Comparison of ENCODE assay signal across 25 mouse cellular contexts in genomic region chr5:130119236-130119635, GRCm38 (mm10). TPM values are rescaled to one million over a fixed set of nuclear protein-coding genes. Genes with fewer than 3 reads are reported as not detected.
DNase-seq lines count a peak whose midpoint lies in the region; ATAC-seq and TF ChIP-seq lines count a peak whose summit lies in the region.
"Had no signal": no experiment of that assay in that cellular context is flagged by ENCODE, and none has a peak within 500 bp of the region (broad histone marks: within the 10 kb centered on the region; RNA-seq: fewer than 3 reads in every experiment).

No protein-coding gene starts in this region.

- no peaks in the 10 kb centered on the region for H3K27me3 ChIP-seq in liver, adult 2 months (ENCODE audit: control insufficient read depth, insufficient read depth, low read length)
- no peaks in the 10 kb centered on the region for H3K27me3 ChIP-seq in liver, embryonic 12.5 days (replicated peaks)
- H3K27me3 ChIP-seq in embryonic facial prominence, embryonic 15.5 days, result no peaks in the 10 kb centered on the region
- no peaks in the 10 kb centered on the region for H3K27me3 ChIP-seq in stomach, embryonic 15.5 days (replicated peaks)
- H3K27me3 ChIP-seq: forebrain, embryonic 12.5 days; hindbrain, embryonic 15.5 days; liver, embryonic 15.5 days had no signal

- H3K4me1 ChIP-seq in liver, adult 2 months (ENCODE audit: control insufficient read depth, insufficient read depth, low read length), result no peaks in the 10 kb centered on the region
- no peaks in the 10 kb centered on the region for H3K4me1 ChIP-seq in liver, embryonic 12.5 days
- H3K4me1 ChIP-seq in embryonic facial prominence, embryonic 15.5 days, result peaks cover 56% of the 10 kb centered on the region
- H3K4me1 ChIP-seq in stomach, embryonic 15.5 days, result peaks cover 8% of the 10 kb centered on the region
- H3K4me1 ChIP-seq: liver, embryonic 15.5 days had no signal

- H3K9me3 ChIP-seq in liver, embryonic 12.5 days (replicated peaks), result no peaks in the 10 kb centered on the region
- no peaks in the 10 kb centered on the region for H3K9me3 ChIP-seq in embryonic facial prominence, embryonic 15.5 days (replicated peaks)
- no peaks in the 10 kb centered on the region for H3K9me3 ChIP-seq in stomach, embryonic 15.5 days
- H3K9me3 ChIP-seq: forebrain, embryonic 12.5 days; G1E; hindbrain, embryonic 15.5 days; liver, embryonic 15.5 days had no signal

- peaks cover 13% of the 10 kb centered on the region for H3K36me3 ChIP-seq in liver, adult 2 months (ENCODE audit: control insufficient read depth, insufficient read depth, low read length)
- peaks cover 20% of the 10 kb centered on the region for H3K36me3 ChIP-seq in liver, embryonic 12.5 days
- no peaks in the 10 kb centered on the region for H3K36me3 ChIP-seq in embryonic facial prominence, embryonic 15.5 days
- H3K36me3 ChIP-seq in stomach, embryonic 15.5 days, result peaks cover 4% of the 10 kb centered on the region; the same call in 1 of the 2 replicates
- H3K36me3 ChIP-seq: G1E had no signal

- peaks cover 8% of the 10 kb centered on the region; the same call in 1 of the 2 replicates for H3K79me2 ChIP-seq in liver, adult 2 months (ENCODE audit: control insufficient read depth, insufficient read depth, low read length)

- peak overlapping the region; percentile 66 for H3K27ac ChIP-seq in gastrocnemius, adult 2 months
- 0 out of 2 replicates have a peak overlapping the region, but pooled peaks have one; percentile 16 for H3K27ac ChIP-seq in liver, adult 2 months (replicated peaks; ENCODE audit: insufficient read depth, low read depth, low read length)
- H3K27ac ChIP-seq in liver, embryonic 12.5 days, result no peak overlapping the region
- H3K27ac ChIP-seq in embryonic facial prominence, embryonic 15.5 days (replicated peaks), result peak overlapping the region; percentile 82
- peak overlapping the region; percentile 23; the same call in 1 of the 2 replicates for H3K27ac ChIP-seq in stomach, embryonic 15.5 days
- H3K27ac ChIP-seq: forebrain, embryonic 12.5 days; hindbrain, embryonic 15.5 days; liver, embryonic 15.5 days had no signal

- no peak for DNase-seq in gastrocnemius, adult 2 months
- DNase-seq in gastrocnemius, postnatal 10 days, result no peak
- DNase-seq in liver, adult 2 months (ENCODE audit: extremely low read depth, low read depth, low spot score), result peak; percentile 38
- no peak for DNase-seq in heart, adult 8-10 months (ENCODE audit: low spot score)
- DNase-seq in heart, postnatal 14 days, result no peak
- DNase-seq: adrenal gland, postnatal 10 days; cerebellum, postnatal 10 days; embryo, embryonic 11 days; gastrocnemius, postnatal 14 days; heart, postnatal 10 days; kidney, adult 8-10 months; kidney, postnatal 25 days; right cerebral cortex, postnatal 14 days; thymus, postnatal 36 days had no signal

- intact Hi-C loops in gastrocnemius, adult 2 months (cut with DNase I), result no loop called here
- intact Hi-C loops in heart, postnatal 14 days (cut with DNase I), result loop anchor here (5.0 kb wide), 1 partner anchor 37 kb away; no protein-coding TSS in a partner anchor

- WGBS in liver, adult 2 months, result 76% methylated on average over 3 of the region's 3 CpGs
- WGBS in liver, embryonic 12.5 days (ENCODE audit: insufficient replicate concordance), result 69% methylated on average over 3 of the region's 3 CpGs
- WGBS in embryonic facial prominence, embryonic 15.5 days, result 56% methylated on average over 3 of the region's 3 CpGs
- 68% methylated on average over 3 of the region's 3 CpGs for WGBS in stomach, embryonic 15.5 days

- no peak overlapping the region for H3K4me3 ChIP-seq in gastrocnemius, adult 2 months
- no peak overlapping the region for H3K4me3 ChIP-seq in liver, adult 2 months (ENCODE audit: insufficient read depth, low read depth, low read length)
- H3K4me3 ChIP-seq in liver, embryonic 12.5 days, result no peak overlapping the region
- H3K4me3 ChIP-seq in embryonic facial prominence, embryonic 15.5 days (replicated peaks), result no peak overlapping the region
- H3K4me3 ChIP-seq in stomach, embryonic 15.5 days (replicated peaks), result no peak overlapping the region
- H3K4me3 ChIP-seq: forebrain, embryonic 12.5 days; hindbrain, embryonic 15.5 days; liver, embryonic 15.5 days had no signal

- no peak for TF ChIP-seq POLR2A in liver, adult 2 months (IDR thresholded peaks at IDR 0.05; ENCODE audit: extremely low read depth, insufficient read depth, low read length)

- ATAC-seq in liver, embryonic 12.5 days, result no peak
- no peak for ATAC-seq in embryonic facial prominence, embryonic 15.5 days (ENCODE audit: insufficient number of reproducible peaks, low FRiP score, low TSS enrichment, low read depth)
- no peak for ATAC-seq in stomach, embryonic 15.5 days (ENCODE audit: insufficient read depth, low FRiP score, low read depth)
- ATAC-seq: activated CD4-positive, CD25-positive, alpha-beta regulatory T cell, adult 4 months; CD4-positive, CD25-positive, alpha-beta regulatory T cell, adult 4 months; lung, postnatal 0 days had no signal

- no peak overlapping the region for H3K9ac ChIP-seq in liver, adult 2 months (ENCODE audit: low read depth, low read length)
- H3K9ac ChIP-seq in liver, embryonic 12.5 days, result no peak overlapping the region
- no peak overlapping the region for H3K9ac ChIP-seq in embryonic facial prominence, embryonic 15.5 days
- no peak overlapping the region for H3K9ac ChIP-seq in stomach, embryonic 15.5 days
- H3K9ac ChIP-seq: forebrain, embryonic 12.5 days; hindbrain, embryonic 15.5 days; liver, embryonic 15.5 days had no signal

- no peak overlapping the region for H3K4me2 ChIP-seq in liver, embryonic 12.5 days
- H3K4me2 ChIP-seq in embryonic facial prominence, embryonic 15.5 days (replicated peaks), result no peak overlapping the region
- H3K4me2 ChIP-seq in stomach, embryonic 15.5 days, result no peak overlapping the region
- H3K4me2 ChIP-seq: forebrain, embryonic 12.5 days; hindbrain, embryonic 15.5 days; liver, embryonic 15.5 days; midbrain, embryonic 11.5 days had no signal

- no peak for TF ChIP-seq CTCF in gastrocnemius, adult 2 months (IDR thresholded peaks at IDR 0.05)
- no peak for TF ChIP-seq CTCF in liver, adult 2 months (IDR thresholded peaks at IDR 0.05; ENCODE audit: low read depth, low read length)

RNA-seq across cellular contexts. Expression of gene Kctd7, which starts 25.4 kb away (rescaled TPM):
- total RNA-seq in gastrocnemius, adult 2 months (2021), result 1 to 10 TPM; 2.4 to 2.9 TPM
- total RNA-seq in gastrocnemius, postnatal 10 days (2021), result 1 to 10 TPM; 3.9 to 5.7 TPM
- 2.0 and 2.8 TPM in 2 replicates for total RNA-seq in liver, adult 2 months (2014; rRNA removed)
- 3.6 and 4.0 TPM in 2 replicates for polyA plus RNA-seq in liver, adult 2 months (2012; rRNA removed)
- 7.8 and 8.0 TPM in 2 replicates for polyA plus RNA-seq in liver, embryonic 12.5 days (2016; fragmentation: Nextera tagmentation; extraction: Ambion mirVana)
- 6.1 and 7.4 TPM in 2 replicates for polyA plus RNA-seq in embryonic facial prominence, embryonic 15.5 days (2015; fragmentation: Nextera tagmentation; extraction: Ambion mirVana)
- polyA plus RNA-seq in stomach, embryonic 15.5 days (2015; fragmentation: Nextera tagmentation; extraction: Ambion mirVana), result 4.8 and 5.4 TPM in 2 replicates
- total RNA-seq in heart, adult 8-10 months (2022), result 1 to 10 TPM; 2.1 to 3.6 (median 3.1) TPM
- 1 to 10 TPM; 1.6 to 3.4 TPM for total RNA-seq in heart, postnatal 14 days (2021)

RNA-seq across cellular contexts. Expression of gene Tpst1, which starts 46.1 kb away (rescaled TPM):
- 1 to 10 TPM; 3.7 to 5.4 TPM for total RNA-seq in gastrocnemius, adult 2 months (2021)
- 10 to 100 TPM; 26.8 to 30.9 TPM for total RNA-seq in gastrocnemius, postnatal 10 days (2021)
- total RNA-seq in liver, adult 2 months (2014; rRNA removed), result 15.6 and 20.1 TPM in 2 replicates
- polyA plus RNA-seq in liver, adult 2 months (2012; rRNA removed), result 9.3 and 10.8 TPM in 2 replicates
- polyA plus RNA-seq in liver, embryonic 12.5 days (2016; fragmentation: Nextera tagmentation; extraction: Ambion mirVana), result 37.1 and 37.2 TPM in 2 replicates
- 99.2 and 111 TPM in 2 replicates for polyA plus RNA-seq in embryonic facial prominence, embryonic 15.5 days (2015; fragmentation: Nextera tagmentation; extraction: Ambion mirVana)
- 70.1 and 77.3 TPM in 2 replicates for polyA plus RNA-seq in stomach, embryonic 15.5 days (2015; fragmentation: Nextera tagmentation; extraction: Ambion mirVana)
- 10 to 100 TPM in 1 of 4 experiments, 1 to 10 TPM in 3; 8.2 to 10.6 (median 9.3) TPM for total RNA-seq in heart, adult 8-10 months (2022)
- total RNA-seq in heart, postnatal 14 days (2021), result 10 to 100 TPM; 15.7 to 16.9 TPM
- polyA plus RNA-seq: G1E had no signal

RNA-seq across cellular contexts. Expression of gene Rabgef1, which starts 52.4 kb away (rescaled TPM):
- total RNA-seq in gastrocnemius, adult 2 months (2021), result 100 to 1,000 TPM in 1 of 2 experiments, 10 to 100 TPM in 1; 90.5 to 140 TPM
- 10 to 100 TPM; 33.3 to 39.3 TPM for total RNA-seq in gastrocnemius, postnatal 10 days (2021)
- total RNA-seq in liver, adult 2 months (2014; rRNA removed), result 11.4 and 13.1 TPM in 2 replicates
- 8.3 and 11.8 TPM in 2 replicates for polyA plus RNA-seq in liver, adult 2 months (2012; rRNA removed)
- polyA plus RNA-seq in liver, embryonic 12.5 days (2016; fragmentation: Nextera tagmentation; extraction: Ambion mirVana), result 31.9 and 34.5 TPM in 2 replicates
- 30.1 and 32.6 TPM in 2 replicates for polyA plus RNA-seq in embryonic facial prominence, embryonic 15.5 days (2015; fragmentation: Nextera tagmentation; extraction: Ambion mirVana)
- 26.6 and 29.2 TPM in 2 replicates for polyA plus RNA-seq in stomach, embryonic 15.5 days (2015; fragmentation: Nextera tagmentation; extraction: Ambion mirVana)
- total RNA-seq in heart, adult 8-10 months (2022), result 10 to 100 TPM; 20.6 to 24.3 (median 22.0) TPM
- 10 to 100 TPM; 17.8 to 20.8 TPM for total RNA-seq in heart, postnatal 14 days (2021)
